28 mouse cellular contexts compared by ENCODE assay signal in the genomic region with DNA sequence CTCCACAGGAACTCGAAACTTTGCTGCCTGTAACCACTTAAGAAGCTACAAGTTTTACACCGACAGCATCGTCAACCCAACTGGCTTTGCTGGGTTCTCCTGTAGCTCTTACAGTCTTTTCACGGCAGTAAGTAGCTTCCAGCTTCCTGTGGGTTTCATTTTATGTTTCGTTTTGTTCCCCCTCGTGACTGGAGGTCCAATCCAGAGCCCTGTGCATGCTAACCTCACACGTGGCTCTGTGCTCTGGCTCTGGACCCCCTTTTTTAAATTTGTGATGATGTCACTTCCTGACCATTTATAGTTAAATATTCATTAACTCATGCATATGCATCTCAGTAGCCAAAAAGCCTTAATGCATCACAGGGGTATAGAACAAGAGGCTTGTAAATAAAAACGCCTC. TPM values are rescaled to one million over a fixed set of nuclear protein-coding genes. Genes with fewer than 3 reads are reported as not detected.
DNase-seq lines count a peak whose midpoint lies in the region; ATAC-seq and TF ChIP-seq lines count a peak whose summit lies in the region.
"Had no signal": no experiment of that assay in that cellular context is flagged by ENCODE, and none has a peak within 500 bp of the region (broad histone marks: within the 10 kb centered on the region; RNA-seq: fewer than 3 reads in every experiment).

No protein-coding gene starts in this region.

- no peaks in the 10 kb centered on the region for H3K79me2 ChIP-seq in CH12.LX (replicated peaks; ENCODE audit: control insufficient read depth, extremely low read depth, insufficient read depth, poor library complexity, severe bottlenecking)

- no peak for DNase-seq in heart, postnatal 10 days
- DNase-seq in 3134 (ENCODE audit: extremely low read depth, insufficient read length, low spot score) (peak; percentile 8), CH12.LX (ENCODE audit: extremely low read depth) (peak; percentile 26)
- DNase-seq in lung, postnatal 4 days = no peak
- no peak for DNase-seq in urinary bladder, adult 18-20 months (ENCODE audit: low spot score in 2 of 2)
- no peak for DNase-seq in cerebellum, adult 2 months
- DNase-seq: adrenal gland, postnatal 25 days; cerebellum, adult 11 months; cerebellum, adult 9-10 months; cerebellum, postnatal 25 days; gastrocnemius, postnatal 36 days; heart, adult 18-20 months had no signal

- no peaks in the 10 kb centered on the region for H3K27me3 ChIP-seq in heart, embryonic 16.5 days (ENCODE audit: control insufficient read depth, insufficient read depth, low read length)
- no peaks in the 10 kb centered on the region for H3K27me3 ChIP-seq in CH12.LX (replicated peaks)
- no peaks in the 10 kb centered on the region for H3K27me3 ChIP-seq in cerebellum, adult 2 months (ENCODE audit: control insufficient read depth, insufficient read depth, low read length)
- H3K27me3 ChIP-seq: forebrain, embryonic 15.5 days; hindbrain, embryonic 12.5 days had no signal

- WGBS in heart, embryonic 16.5 days = 56% methylated on average over 8 of the region's 8 CpGs
- WGBS in cerebellum, adult 2 months = 68% methylated on average over 8 of the region's 8 CpGs

- intact Hi-C loops in heart, postnatal 10 days (cut with DNase I) = no loop called here

- 0 out of 2 replicates have a peak, but pooled peaks cover 2% of the 10 kb centered on the region for H3K4me1 ChIP-seq in heart, embryonic 16.5 days (ENCODE audit: control insufficient read depth, insufficient read depth, low read length)
- H3K4me1 ChIP-seq in CH12.LX (ENCODE audit: control insufficient read depth in 1 of 2, insufficient read depth in 2 of 2) = peaks cover 0 to 11% of the 10 kb centered on the region in 2 experiments; a peak in 2 of 4 replicates
- no peaks in the 10 kb centered on the region for H3K4me1 ChIP-seq in cerebellum, adult 2 months (ENCODE audit: control insufficient read depth, insufficient read depth, low read length)
- H3K4me1 ChIP-seq: heart, embryonic 10.5 days had no signal

- no peak for TF ChIP-seq CTCF in CH12.LX (conservative IDR thresholded peaks at IDR 0.05 in 1 of 2, IDR thresholded peaks at IDR 0.05 in 1 of 2; ENCODE audit: low read depth in 2 of 2, low read length in 2 of 2)
- TF ChIP-seq CTCF in cerebellum, adult 2 months (IDR thresholded peaks at IDR 0.05; ENCODE audit: borderline replicate concordance, insufficient read depth, low read depth, low read length) = no peak

- TF ChIP-seq EP300 in CH12.LX (IDR thresholded peaks at IDR 0.05; ENCODE audit: low read length) = no peak

- in situ Hi-C loops in CH12.LX (cut with MboI; ENCODE audit: low pct_ligation_motif_present, low pct_unique_long_range_greater_than_20kb, low sequenced_read_pairs) = no loop called here

- H3K4me2 ChIP-seq in heart, embryonic 16.5 days (ENCODE audit: low read depth, low read length) = 0 out of 2 replicates have a peak overlapping the region, but pooled peaks have one; percentile 1
- H3K4me2 ChIP-seq in CH12.LX (ENCODE audit: insufficient read depth, low read depth, poor library complexity, severe bottlenecking) = 0 out of 2 replicates have a peak overlapping the region, but pooled peaks have one; percentile 4
- H3K4me2 ChIP-seq: forebrain, embryonic 15.5 days; hindbrain, embryonic 12.5 days had no signal

- TF ChIP-seq RAD21 in CH12.LX (IDR thresholded peaks at IDR 0.05; ENCODE audit: low read depth, low read length) = no peak

- H3K36me3 ChIP-seq in heart, embryonic 16.5 days (ENCODE audit: control insufficient read depth, insufficient read depth) = no peaks in the 10 kb centered on the region
- H3K36me3 ChIP-seq in CH12.LX (replicated peaks in 1 of 2; ENCODE audit: control insufficient read depth in 1 of 2, insufficient read depth in 1 of 2, low read length in 1 of 2) = no peaks in the 10 kb centered on the region
- H3K36me3 ChIP-seq: forebrain, embryonic 15.5 days; heart, embryonic 10.5 days; hindbrain, embryonic 12.5 days had no signal

- H3K4me3 ChIP-seq in heart, embryonic 16.5 days (ENCODE audit: low read length) = no peak overlapping the region
- no peak overlapping the region for H3K4me3 ChIP-seq in CH12.LX (replicated peaks in 1 of 3; ENCODE audit: low read depth in 2 of 3, low read length in 2 of 3, poor library complexity in 1 of 3)
- no peak overlapping the region for H3K4me3 ChIP-seq in cerebellum, adult 2 months (replicated peaks; ENCODE audit: insufficient read depth, low read depth, low read length)
- H3K4me3 ChIP-seq: forebrain, embryonic 15.5 days; heart, embryonic 10.5 days; hindbrain, embryonic 12.5 days had no signal

- no peak overlapping the region for H3K9ac ChIP-seq in heart, embryonic 16.5 days (ENCODE audit: low read length)
- no peak overlapping the region for H3K9ac ChIP-seq in CH12.LX (ENCODE audit: insufficient read depth, low read depth)
- H3K9ac ChIP-seq: forebrain, embryonic 15.5 days; hindbrain, embryonic 12.5 days had no signal

- ATAC-seq in heart, embryonic 16.5 days (replicated peaks; ENCODE audit: extremely low read depth, insufficient read depth, low FRiP score) = no peak
- ATAC-seq in hematopoietic stem cell, adult 5-6 weeks (replicated peaks in 1 of 2; ENCODE audit: insufficient read depth in 1 of 2, low FRiP score in 2 of 2, low TSS enrichment in 1 of 2, low read depth in 1 of 2, poor library complexity in 2 of 2, severe bottlenecking in 2 of 2) = peak; percentile 64 to 65
- ATAC-seq: activated CD4-positive, CD25-positive, alpha-beta regulatory T cell, adult 4 months; forebrain, embryonic 15.5 days; hindbrain, embryonic 16.5 days; inflammation-experienced regulatory T-cells, adult 6 months; intestine, postnatal 0 days; Patski had no signal

- dilution Hi-C loops in CH12.LX (cut with MboI; ENCODE audit: extremely low pct_ligation_motif_present, extremely low pct_unique_long_range_greater_than_20kb, low sequenced_read_pairs) = no loop called here

- H3K9me3 ChIP-seq in heart, embryonic 16.5 days (replicated peaks; ENCODE audit: control insufficient read depth, low read length) = no peaks in the 10 kb centered on the region
- no peaks in the 10 kb centered on the region for H3K9me3 ChIP-seq in CH12.LX (replicated peaks; ENCODE audit: low read length)
- H3K9me3 ChIP-seq: forebrain, embryonic 15.5 days; heart, embryonic 10.5 days; hindbrain, embryonic 12.5 days had no signal

- peak; percentile 29; the same call in 1 of the 2 replicates for TF ChIP-seq POLR2A in CH12.LX (IDR thresholded peaks at IDR 0.05; ENCODE audit: low read depth, low read length)
- TF ChIP-seq POLR2A in cerebellum, adult 2 months (IDR thresholded peaks at IDR 0.05; ENCODE audit: borderline replicate concordance, insufficient read depth, low read length) = no peak

- no peak overlapping the region for H3K27ac ChIP-seq in heart, embryonic 16.5 days (ENCODE audit: low read length)
- H3K27ac ChIP-seq in CH12.LX (ENCODE audit: insufficient read depth, low read depth) = no peak overlapping the region
- no peak overlapping the region for H3K27ac ChIP-seq in cerebellum, adult 2 months (ENCODE audit: insufficient read depth, low read length)
- H3K27ac ChIP-seq: forebrain, embryonic 15.5 days; heart, embryonic 10.5 days; hindbrain, embryonic 12.5 days had no signal

TF ChIP-seq in CH12.LX, 34 proteins besides CTCF, POLR2A, EP300 and RAD21:
- TF ChIP-seq UBTF (IDR thresholded peaks at IDR 0.05; ENCODE audit: low read depth, low read length) (no peak), NRF1 (IDR thresholded peaks at IDR 0.05; ENCODE audit: low read depth, low read length) (no peak), BHLHE40 (IDR thresholded peaks at IDR 0.05; ENCODE audit: low read depth, low read length) (peak; percentile 35), ZC3H11A (IDR thresholded peaks at IDR 0.05; ENCODE audit: low read depth, low read length) (no peak), TBP (conservative IDR thresholded peaks at IDR 0.05; ENCODE audit: low read depth, low read length) (0 out of 2 replicates have a peak, but pooled peaks have one; percentile 19), MYC (IDR thresholded peaks at IDR 0.05; ENCODE audit: low read depth, low read length) (peak; percentile 86)

RNA-seq across cellular contexts. Expression of a gene that starts 24.8 kb away (rescaled TPM):
- not detected in 2 replicates for polyA plus RNA-seq in heart, embryonic 16.5 days (2015; fragmentation: Nextera tagmentation; extraction: Ambion mirVana)
- not detected for total RNA-seq in heart, postnatal 10 days (2021)
- total RNA-seq in CH12.LX (2012; rRNA removed) (0.08 TPM in 1 of 2 replicates, not detected in the other), CH12.LX (2014; rRNA removed) (0.30 TPM in 1 of 2 replicates, not detected in the other)
- not detected in 2 replicates for polyA plus RNA-seq in CH12.LX (2012; ENCODE audit: insufficient read length, low read depth)
- not detected in 2 replicates for total RNA-seq in hematopoietic stem cell, adult 5-6 weeks (2017)
- polyA plus RNA-seq in cerebellum, adult 2 months (2012; rRNA removed) = not detected in 2 replicates
- total RNA-seq: adrenal gland, adult 18-20 months; adrenal gland, postnatal 25 days; gastrocnemius, adult 8-10 months; gastrocnemius, postnatal 36 days; heart, adult 18-20 months; heart, postnatal 25 days had no signal
- polyA plus RNA-seq: activated CD4-positive, CD25-positive, alpha-beta regulatory T cell, adult 4 months; C2C12; forebrain, embryonic 11.5 days; heart, embryonic 10.5 days; heart, embryonic 14.5 days; inflammation-experienced regulatory T-cells, adult 6 months; intestine, postnatal 0 days; Patski had no signal

RNA-seq across cellular contexts. Expression of a gene that starts 51.6 kb away (rescaled TPM):
- polyA plus RNA-seq in heart, embryonic 16.5 days (2015; fragmentation: Nextera tagmentation; extraction: Ambion mirVana) = 0.92 and 3.9 TPM in 2 replicates
- under 1 TPM in 1 of 2 experiments, not detected in 1; 0.47 TPM for total RNA-seq in heart, postnatal 10 days (2021)
- not detected in 2 replicates for total RNA-seq in CH12.LX (2012; rRNA removed)
- total RNA-seq in CH12.LX (2014; rRNA removed) = not detected in 2 replicates
- not detected in 2 replicates for polyA plus RNA-seq in CH12.LX (2012; ENCODE audit: insufficient read length, low read depth)
- not detected in 2 replicates for total RNA-seq in hematopoietic stem cell, adult 5-6 weeks (2017)
- polyA plus RNA-seq in cerebellum, adult 2 months (2012; rRNA removed) = not detected in 2 replicates
- total RNA-seq: adrenal gland, adult 18-20 months; adrenal gland, postnatal 25 days; gastrocnemius, adult 8-10 months; gastrocnemius, postnatal 36 days; heart, postnatal 25 days had no signal
- polyA plus RNA-seq: activated CD4-positive, CD25-positive, alpha-beta regulatory T cell, adult 4 months; C2C12; forebrain, embryonic 11.5 days; hindbrain, embryonic 12.5 days; hindbrain, embryonic 16.5 days; inflammation-experienced regulatory T-cells, adult 6 months; Patski had no signal

Comparison
In these comparisons a context has a peak if more than half of its experiments do, and no peak if none do; other contexts are left out.
1. DNase-seq: peak in 3134 (single experiment) and CH12.LX (single experiment); none in heart, postnatal 10 days (0 of 2), lung, postnatal 4 days (0 of 2), urinary bladder, adult 18-20 months (0 of 2) and cerebellum, adult 2 months (0 of 2).